Comparison of ENCODE assay signal across 1 mouse cellular context in the genomic region with DNA sequence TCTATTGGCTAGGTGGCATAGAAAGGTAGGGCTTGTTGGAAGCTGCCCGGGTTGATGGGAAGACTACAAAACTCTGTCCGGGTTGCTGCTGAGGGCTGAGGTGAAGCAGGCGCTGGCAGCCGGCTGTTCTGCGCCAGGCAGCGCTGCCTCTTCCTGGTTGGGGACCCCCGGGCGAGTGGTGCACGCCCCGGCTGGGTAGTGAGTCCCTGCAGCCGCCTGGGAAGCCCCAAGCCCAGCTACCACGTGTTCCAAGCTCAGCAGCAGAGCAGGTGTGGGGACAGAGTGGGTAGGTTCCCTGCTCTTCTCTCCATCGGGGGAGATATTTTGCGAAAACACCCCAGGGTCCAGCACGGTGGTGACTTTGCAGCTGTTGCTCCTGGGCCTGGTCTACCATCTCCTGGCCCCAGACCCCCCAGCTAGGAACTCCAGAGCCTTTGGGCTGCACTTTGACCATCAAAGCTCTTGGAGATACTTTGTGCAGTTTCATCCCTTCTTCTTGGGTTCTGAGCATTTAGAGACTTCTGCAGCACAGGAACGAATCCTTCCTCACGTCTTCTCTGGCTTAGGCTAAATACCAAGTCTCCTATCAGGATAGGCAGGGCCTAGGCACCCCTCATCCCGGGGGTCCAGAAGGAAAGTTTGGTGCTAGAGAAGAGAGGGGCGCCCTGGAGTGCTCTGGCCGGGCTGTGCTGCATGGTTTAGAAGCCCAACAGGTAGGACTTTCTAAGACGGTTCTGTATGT.
A peak's percentile ranks its signal among the peaks of the same experiment; 100 is the strongest.
TF ChIP-seq lines count a peak whose summit lies in the region.

No protein-coding gene starts in this region.

TF ChIP-seq in CH12.LX, 34 proteins besides CTCF, POLR2A, EP300 and RAD21 (continued from another document):
- TF ChIP-seq TCF12 (IDR thresholded peaks at IDR 0.05; ENCODE audit: low read depth, low read length) (0 out of 2 replicates have a peak, but pooled peaks have one; percentile 18), ELF1 (IDR thresholded peaks at IDR 0.05; ENCODE audit: low read depth, low read length) (peak; percentile 72), ZMIZ1 (IDR thresholded peaks at IDR 0.05; ENCODE audit: low read depth, low read length) (0 out of 2 replicates have a peak, but pooled peaks have one; percentile 25), MAFK (IDR thresholded peaks at IDR 0.05; ENCODE audit: insufficient replicate concordance, low read length) (no peak), ZKSCAN1 (IDR thresholded peaks at IDR 0.05; ENCODE audit: borderline replicate concordance, low read depth, low read length) (no peak), SIN3A (IDR thresholded peaks at IDR 0.05; ENCODE audit: low read length) (no peak; the same call in 1 of the 2 replicates), POLR2AphosphoS2 (IDR thresholded peaks at IDR 0.05; ENCODE audit: low read depth, low read length) (no peak), NELFE (IDR thresholded peaks at IDR 0.05; ENCODE audit: low read depth, low read length) (no peak; the same call in 1 of the 2 replicates), ZNF384 (IDR thresholded peaks at IDR 0.05; ENCODE audit: low read depth, low read length) (no peak), NRF1 (IDR thresholded peaks at IDR 0.05; ENCODE audit: low read depth, low read length) (no peak), MXI1 (IDR thresholded peaks at IDR 0.05; ENCODE audit: low read depth, low read length) (peak; percentile 89), UBTF (IDR thresholded peaks at IDR 0.05; ENCODE audit: low read depth, low read length) (no peak), HCFC1 (IDR thresholded peaks at IDR 0.05; ENCODE audit: low read depth, low read length) (no peak), MAX (IDR thresholded peaks at IDR 0.05; ENCODE audit: low read length) (peak; percentile 86), MYC (IDR thresholded peaks at IDR 0.05; ENCODE audit: low read depth, low read length) (peak; percentile 81), KAT2A (IDR thresholded peaks at IDR 0.05; ENCODE audit: insufficient replicate concordance, low read length) (no peak), JUND (conservative IDR thresholded peaks at IDR 0.05; ENCODE audit: low read depth, low read length) (no peak), E2F4 (IDR thresholded peaks at IDR 0.05; ENCODE audit: insufficient replicate concordance, low read depth, low read length) (no peak), MAZ (IDR thresholded peaks at IDR 0.05; ENCODE audit: low read depth, low read length) (no peak), IRF4 (IDR thresholded peaks at IDR 0.05; ENCODE audit: low read depth, low read length) (0 out of 2 replicates have a peak, but pooled peaks have one; percentile 14), BHLHE40 (IDR thresholded peaks at IDR 0.05; ENCODE audit: low read depth, low read length) (0 out of 2 replicates have a peak, but pooled peaks have one; percentile 31), USF1 (IDR thresholded peaks at IDR 0.05; ENCODE audit: low read depth, low read length) (peak; percentile 36)
